8 mouse cellular contexts compared by ENCODE assay signal in the genomic region with DNA sequence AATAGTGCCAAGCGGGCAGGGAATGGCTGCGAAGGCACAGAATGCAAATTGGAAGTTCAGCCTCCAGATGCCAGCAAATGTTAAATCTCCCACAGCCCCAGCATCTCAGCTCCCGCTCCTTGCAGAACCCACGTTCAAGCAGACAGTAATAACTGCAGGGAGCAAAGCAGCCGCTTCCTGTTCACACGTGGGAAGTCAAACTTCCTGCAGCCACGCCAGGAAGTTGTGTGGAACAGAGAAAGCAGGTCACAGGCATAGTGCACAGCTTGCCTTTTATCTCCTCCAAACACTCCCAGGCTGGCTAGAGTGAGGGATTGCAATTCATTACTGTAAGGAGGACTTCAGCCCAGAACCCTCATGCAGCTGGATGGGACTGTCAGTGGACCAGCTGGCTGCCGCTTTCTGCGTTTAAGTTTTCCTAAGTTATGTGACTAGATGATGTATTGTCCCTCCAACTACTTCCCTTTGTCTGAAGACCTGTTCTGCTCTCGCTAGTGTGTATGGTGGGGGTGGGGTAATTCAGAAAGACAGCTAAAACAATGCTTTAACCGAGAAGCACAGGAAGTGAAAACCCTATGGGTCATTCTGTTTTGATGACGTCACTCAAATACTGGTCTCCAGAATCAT.
A peak's percentile ranks its signal among the peaks of the same experiment; 100 is the strongest.
DNase-seq lines count a peak whose midpoint lies in the region; ATAC-seq and TF ChIP-seq lines count a peak whose summit lies in the region.

No protein-coding gene starts in this region.

- H3K27me3 ChIP-seq in heart, embryonic 11.5 days (ENCODE audit: control insufficient read depth, insufficient read depth, low read length), result no peaks in the 10 kb centered on the region
- H3K27me3 ChIP-seq in limb, embryonic 10.5 days (ENCODE audit: low read depth, poor library complexity, severe bottlenecking), result no peaks in the 10 kb centered on the region
- H3K27me3 ChIP-seq in midbrain, postnatal 0 days (ENCODE audit: insufficient read depth, low read length), result no peaks in the 10 kb centered on the region

- H3K4me3 ChIP-seq in cortical plate, adult 2 months (ENCODE audit: insufficient read depth, low read length), result no peak overlapping the region
- H3K4me3 ChIP-seq in heart, embryonic 11.5 days (ENCODE audit: low read depth, low read length), result no peak overlapping the region
- H3K4me3 ChIP-seq in limb, embryonic 10.5 days, result peak overlapping the region; percentile 4; the same call in 1 of the 2 replicates
- H3K4me3 ChIP-seq in midbrain, postnatal 0 days (ENCODE audit: low read depth, low read length), result 0 out of 2 replicates have a peak overlapping the region, but pooled peaks have one; percentile 8

- H3K27ac ChIP-seq in cortical plate, adult 2 months (ENCODE audit: insufficient read depth, low read length), result no peak overlapping the region
- H3K27ac ChIP-seq in heart, embryonic 11.5 days (ENCODE audit: low read depth, low read length), result peak overlapping the region; percentile 82
- peak overlapping the region; percentile 65 for H3K27ac ChIP-seq in limb, embryonic 10.5 days
- H3K27ac ChIP-seq in midbrain, postnatal 0 days (ENCODE audit: low read depth, low read length), result 0 out of 2 replicates have a peak overlapping the region, but pooled peaks have one; percentile 12

- peaks cover 3% of the 10 kb centered on the region; the same call in 1 of the 2 replicates for H3K4me1 ChIP-seq in cortical plate, adult 2 months (ENCODE audit: control insufficient read depth, insufficient read depth, low read length)
- H3K4me1 ChIP-seq in heart, embryonic 11.5 days (ENCODE audit: control insufficient read depth, insufficient read depth, low read length), result no peaks in the 10 kb centered on the region
- H3K4me1 ChIP-seq in limb, embryonic 10.5 days, result peaks cover 11% of the 10 kb centered on the region
- no peaks in the 10 kb centered on the region for H3K4me1 ChIP-seq in midbrain, postnatal 0 days (ENCODE audit: insufficient read depth, low read length)

- peak overlapping the region; percentile 49 for H3K4me2 ChIP-seq in heart, embryonic 11.5 days
- H3K4me2 ChIP-seq in midbrain, postnatal 0 days (ENCODE audit: low read depth, low read length, poor library complexity, severe bottlenecking), result peak overlapping the region; percentile 32

- peak overlapping the region; percentile 49; the same call in 1 of the 2 replicates for H3K9ac ChIP-seq in heart, embryonic 11.5 days (ENCODE audit: low read depth, low read length)
- peak overlapping the region; percentile 14 for H3K9ac ChIP-seq in midbrain, postnatal 0 days (replicated peaks; ENCODE audit: low read length, poor library complexity, severe bottlenecking)

- H3K9me3 ChIP-seq in heart, embryonic 11.5 days (replicated peaks; ENCODE audit: control insufficient read depth, low read length), result no peaks in the 10 kb centered on the region
- H3K9me3 ChIP-seq in limb, embryonic 10.5 days (replicated peaks), result no peaks in the 10 kb centered on the region
- H3K9me3 ChIP-seq in midbrain, postnatal 0 days (ENCODE audit: low read length), result no peaks in the 10 kb centered on the region

- peak; percentile 10 for DNase-seq in adrenal gland, postnatal 10 days
- DNase-seq in adrenal gland, adult 8-10 months, result no peak
- peak; percentile 7 for DNase-seq in kidney, adult 9 months
- DNase-seq in limb, embryonic 10.5 days (ENCODE audit: low spot score), result peak; percentile 43
- peak; percentile 61 for DNase-seq in midbrain, postnatal 0 days (ENCODE audit: low spot score)
- DNase-seq in thymus, postnatal 14 days, result peak; percentile 60

- WGBS in heart, embryonic 11.5 days (ENCODE audit: insufficient replicate concordance), result 18% methylated on average over 12 of the region's 12 CpGs
- WGBS in limb, embryonic 10.5 days, result 19% methylated on average over 12 of the region's 12 CpGs
- WGBS in midbrain, postnatal 0 days, result 25% methylated on average over 12 of the region's 12 CpGs

- ATAC-seq in heart, embryonic 11.5 days (replicated peaks; ENCODE audit: insufficient number of reproducible peaks, low FRiP score, low TSS enrichment), result peak; percentile 35; the same call in 1 of the 2 replicates
- no peak for ATAC-seq in midbrain, postnatal 0 days (ENCODE audit: low FRiP score)

- TF ChIP-seq CTCF in cortical plate, adult 2 months (IDR thresholded peaks at IDR 0.05; ENCODE audit: extremely low read depth, insufficient read depth, low read length), result 0 out of 2 replicates have a peak, but pooled peaks have one; percentile 5
- TF ChIP-seq CTCF in midbrain, postnatal 0 days (IDR thresholded peaks at IDR 0.05), result peak; percentile 11; the same call in 1 of the 2 replicates

- TF ChIP-seq POLR2A in cortical plate, adult 2 months (IDR thresholded peaks at IDR 0.05; ENCODE audit: extremely low read depth, insufficient read depth, low read length), result no peak

- H3K36me3 ChIP-seq in heart, embryonic 11.5 days (ENCODE audit: control insufficient read depth, insufficient read depth, low read length), result no peaks in the 10 kb centered on the region
- no peaks in the 10 kb centered on the region for H3K36me3 ChIP-seq in limb, embryonic 10.5 days
- H3K36me3 ChIP-seq in midbrain, postnatal 0 days (ENCODE audit: insufficient read depth, low read length), result no peaks in the 10 kb centered on the region

Comparison
In these comparisons a context has a peak if more than half of its experiments do, and no peak if none do; other contexts are left out.
1. H3K4me3 ChIP-seq: peak in limb, embryonic 10.5 days (single experiment) and midbrain, postnatal 0 days (single experiment); none in cortical plate, adult 2 months (single experiment) and heart, embryonic 11.5 days (single experiment).